Mouse (Mus musculus) neutrophil, adult 65 days (primary cell): ENCODE measurements around the gene Slc11a1. TPM values are rescaled to one million over a fixed set of nuclear protein-coding genes. Genes with fewer than 3 reads are reported as not detected.

Experiments
- total RNA-seq: library from RNA; stranded (reverse); gene quantifications from 2 replicates; pipeline ENCODE4 v1.2.4, GENCODE M21; 2023

The Slc11a1 gene
- 247 and 304 TPM in 2 replicates for total RNA-seq

GRCm38 (mm10) chr1:74374980-74375379 is at the start of gene Slc11a1:
Slc11a1 (plus strand) TSS chr1:74375195.

GRCm38 (mm10) chr1:74361812-74362211 is 13.2 kb upstream of the Slc11a1 start, which contains the start of gene Catip:
Catip (plus strand) TSS chr1:74362108.

GRCm38 (mm10) chr1:74390924-74391748 is 16.1 kb downstream of the Slc11a1 start, which contains the start of gene Ctdsp1:
Ctdsp1 (plus strand) TSS chr1:74391509.

GRCm38 (mm10) chr1:74408589-74409504 is 33.9 kb downstream of the Slc11a1 start, which contains the start of gene Vil1:
Vil1 (plus strand) TSS chr1:74409376.

Other genes starting within 250 kb of the Slc11a1 start
- 4.3 and 6.5 TPM in 2 replicates for gene Rufy4, start 249.7 kb upstream of the Slc11a1 start, total RNA-seq
- 360 and 394 TPM in 2 replicates for gene Cxcr2, start 221.2 kb upstream of the Slc11a1 start, total RNA-seq
- 0.95 and 1.3 TPM in 2 replicates for gene Cxcr1, start 180.6 kb upstream of the Slc11a1 start, total RNA-seq
- 697 and 747 TPM in 2 replicates for gene Arpc2, start 139.1 kb upstream of the Slc11a1 start, total RNA-seq
- 0.76 TPM in 1 of 2 replicates, not detected in the other for gene Gpbar1, start 96.6 kb upstream of the Slc11a1 start, total RNA-seq
- 66.6 and 76.4 TPM in 2 replicates for gene Aamp, start 90.5 kb upstream of the Slc11a1 start, total RNA-seq
- 7.8 and 10.5 TPM in 2 replicates for gene Pnkd, start 90.3 kb upstream of the Slc11a1 start, total RNA-seq
- gene Tmbim1, start 69.6 kb upstream of the Slc11a1 start, total RNA-seq = 22.5 and 25.0 TPM in 2 replicates
- not detected in 2 replicates for gene Catip, start 13.1 kb upstream of the Slc11a1 start, total RNA-seq
- gene Ctdsp1, start 16.3 kb downstream of the Slc11a1 start, total RNA-seq = 141 and 163 TPM in 2 replicates
- 0.88 TPM in 1 of 2 replicates, not detected in the other for gene Vil1, start 34.2 kb downstream of the Slc11a1 start, total RNA-seq
- 22.2 and 23.0 TPM in 2 replicates for gene Cnot9, start 130.9 kb downstream of the Slc11a1 start, total RNA-seq
- 0.41 TPM in 1 of 2 replicates, not detected in the other for gene Plcd4, start 167.7 kb downstream of the Slc11a1 start, total RNA-seq
- gene Usp37, start 169.1 kb downstream of the Slc11a1 start, total RNA-seq = 19.3 and 22.6 TPM in 2 replicates
- gene Zfp142, start 213.1 kb downstream of the Slc11a1 start, total RNA-seq = 22.9 and 26.7 TPM in 2 replicates
- 5.9 and 7.7 TPM in 2 replicates for gene Bcs1l, start 213.1 kb downstream of the Slc11a1 start, total RNA-seq
- gene Rnf25, start 226.2 kb downstream of the Slc11a1 start, total RNA-seq = 42.8 and 46.0 TPM in 2 replicates
- 2.0 and 2.9 TPM in 2 replicates for gene Stk36, start 226.2 kb downstream of the Slc11a1 start, total RNA-seq